Mouse (Mus musculus): ENCODE results near the gene Hes6. TPM values are rescaled to one million over a fixed set of nuclear protein-coding genes. Genes with fewer than 3 reads are reported as not detected.

Hes6 gene
- polyA plus RNA-seq, 1 experiment, result 62.8 TPM

DNA sequence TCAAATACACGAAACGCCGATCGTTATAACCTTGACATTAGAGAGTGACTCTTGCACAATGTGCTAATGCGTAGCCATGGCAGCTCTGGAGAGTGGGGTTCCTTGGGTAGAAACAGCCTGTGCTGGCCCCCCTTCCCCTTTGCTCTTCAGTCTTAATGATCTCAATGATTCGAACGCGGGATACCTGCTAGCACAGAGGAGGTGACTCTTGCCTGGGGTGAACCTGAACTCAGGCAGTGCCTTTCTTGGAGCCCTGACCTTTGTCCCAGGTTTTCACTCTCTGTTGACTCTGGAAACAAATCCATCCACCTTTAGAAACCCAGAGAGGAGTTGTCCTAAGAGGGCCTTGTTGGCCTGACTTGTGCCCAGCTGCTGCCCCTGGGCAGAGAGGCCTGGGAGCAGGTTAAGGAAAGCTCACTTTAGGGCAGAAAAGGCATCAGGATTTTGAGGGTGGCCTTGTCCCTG is 6.8 kb upstream of the Hes6 start:
- no peak for TF ChIP-seq GATA1 (IDR thresholded peaks at IDR 0.05; ENCODE audit: low read length)

DNA sequence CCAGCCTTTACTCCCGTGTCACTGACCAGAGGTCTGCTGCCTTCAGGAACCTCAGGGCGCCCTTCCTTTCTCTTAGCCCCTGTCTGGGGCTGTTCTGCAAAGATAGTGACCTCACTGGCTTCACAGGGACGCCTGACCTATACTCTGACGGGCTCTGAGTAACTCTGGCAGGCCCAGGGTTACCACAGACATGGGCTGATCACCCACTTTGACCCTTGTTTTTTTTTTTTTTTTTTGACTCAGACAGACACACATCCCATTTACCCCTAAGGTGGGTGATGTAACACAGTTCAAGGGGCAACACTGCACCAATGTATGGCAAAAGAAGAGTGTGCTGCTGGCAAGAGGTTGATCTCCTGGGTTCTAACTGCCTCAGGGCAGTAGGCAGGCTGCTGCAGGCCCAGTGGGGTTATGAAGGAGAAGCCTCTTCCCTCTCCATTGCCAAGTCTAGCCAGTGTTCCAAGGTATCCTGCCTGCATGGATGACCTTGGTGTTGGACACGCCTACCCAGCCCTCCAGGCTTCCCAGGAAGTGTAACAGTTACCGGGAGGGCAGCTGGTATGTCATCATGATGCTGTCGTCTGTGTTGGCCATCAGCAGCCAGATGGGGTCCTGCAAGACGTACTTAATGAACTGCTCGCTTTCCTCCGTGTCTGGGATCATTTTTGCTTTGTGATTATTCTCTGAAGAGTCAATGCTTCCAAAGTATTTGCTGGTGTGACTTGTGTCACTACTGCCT is 6.2 kb upstream of the Hes6 start:
- no peak for TF ChIP-seq GATA1 (IDR thresholded peaks at IDR 0.05; ENCODE audit: low read length)

DNA sequence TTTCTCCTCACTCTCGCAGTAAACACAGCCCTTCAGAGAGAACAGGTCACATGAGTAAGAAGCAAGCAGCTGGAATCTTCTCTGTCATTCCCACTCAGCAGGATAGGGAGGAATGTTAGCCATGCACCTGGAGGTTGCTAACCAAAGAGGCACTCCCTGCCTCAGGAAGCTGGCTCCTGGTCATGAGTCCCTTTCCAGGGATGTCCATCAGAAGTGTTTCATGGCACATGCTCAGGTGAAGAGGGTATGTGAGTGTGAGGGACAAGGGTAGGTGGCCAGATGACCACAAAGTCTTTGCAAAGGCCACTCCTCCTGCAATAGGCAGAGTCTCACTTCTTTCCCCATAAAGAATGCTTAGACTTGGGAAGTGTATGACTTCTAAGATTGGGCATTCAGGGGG is 4.2 kb upstream of the Hes6 start:
- TF ChIP-seq GATA1 (IDR thresholded peaks at IDR 0.05; ENCODE audit: low read length), result no peak

DNA sequence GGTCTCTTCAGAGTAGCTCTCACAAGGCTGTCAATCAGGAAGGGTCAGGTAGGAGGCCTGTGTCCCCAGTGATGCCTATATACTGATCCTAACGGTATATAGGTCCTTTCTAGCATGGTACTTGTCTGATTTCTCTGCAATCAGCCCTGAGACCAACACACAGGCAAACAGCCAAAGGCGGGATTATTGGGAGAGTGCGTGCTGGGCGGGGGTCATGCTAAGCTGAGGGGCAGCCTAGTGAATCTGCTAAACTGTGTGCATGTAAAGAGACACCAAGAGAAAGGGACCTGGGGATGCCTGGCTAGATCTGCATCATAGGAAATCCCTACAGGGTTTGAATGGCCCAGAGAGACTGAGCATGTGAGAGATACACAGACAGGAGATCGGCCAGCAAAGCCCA is 1.5 kb upstream of the Hes6 start:
- TF ChIP-seq GATA1 (IDR thresholded peaks at IDR 0.05; ENCODE audit: low read length), result no peak

DNA sequence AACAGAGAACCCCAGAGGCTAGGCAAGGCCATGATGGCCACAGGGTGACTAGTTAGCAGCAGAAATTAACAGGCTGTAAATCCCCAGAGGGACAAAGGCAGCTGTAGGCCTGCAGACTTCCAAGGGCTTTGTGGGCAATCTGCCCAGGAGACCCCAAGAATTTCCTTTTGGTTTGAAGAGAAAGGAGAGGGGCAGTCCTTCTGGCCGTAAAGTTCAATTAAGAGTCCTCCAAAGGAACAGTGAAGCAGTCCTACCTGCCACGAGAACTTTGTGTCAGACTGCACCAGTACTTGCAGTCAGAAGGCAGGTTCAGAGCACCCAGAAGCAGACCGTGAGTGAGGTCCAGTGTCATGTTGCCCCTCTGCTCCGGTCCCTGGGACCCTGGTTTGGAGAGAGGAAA is 1.1 kb upstream of the Hes6 start:
- no peak for TF ChIP-seq GATA1 (IDR thresholded peaks at IDR 0.05; ENCODE audit: low read length)

DNA sequence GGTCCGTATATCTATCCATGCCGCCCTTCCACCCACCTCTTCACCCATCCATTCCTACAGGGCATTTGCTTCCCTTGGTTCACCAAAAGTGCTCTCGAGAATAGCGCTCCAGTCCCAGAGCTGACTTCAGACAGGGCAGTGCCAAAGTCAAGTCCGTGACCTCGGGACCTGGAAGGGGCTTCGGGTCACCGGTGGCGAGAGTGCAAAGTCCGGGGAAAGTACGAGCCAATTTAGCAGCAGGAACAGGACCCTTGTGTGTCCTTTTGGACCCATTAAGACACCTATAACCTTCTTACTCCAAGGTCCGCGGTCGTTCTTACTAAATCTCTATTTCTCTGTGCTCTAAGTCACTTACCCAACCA is 321 bp downstream of the Hes6 start:
- TF ChIP-seq GATA1 (IDR thresholded peaks at IDR 0.05; ENCODE audit: low read length), result no peak

DNA sequence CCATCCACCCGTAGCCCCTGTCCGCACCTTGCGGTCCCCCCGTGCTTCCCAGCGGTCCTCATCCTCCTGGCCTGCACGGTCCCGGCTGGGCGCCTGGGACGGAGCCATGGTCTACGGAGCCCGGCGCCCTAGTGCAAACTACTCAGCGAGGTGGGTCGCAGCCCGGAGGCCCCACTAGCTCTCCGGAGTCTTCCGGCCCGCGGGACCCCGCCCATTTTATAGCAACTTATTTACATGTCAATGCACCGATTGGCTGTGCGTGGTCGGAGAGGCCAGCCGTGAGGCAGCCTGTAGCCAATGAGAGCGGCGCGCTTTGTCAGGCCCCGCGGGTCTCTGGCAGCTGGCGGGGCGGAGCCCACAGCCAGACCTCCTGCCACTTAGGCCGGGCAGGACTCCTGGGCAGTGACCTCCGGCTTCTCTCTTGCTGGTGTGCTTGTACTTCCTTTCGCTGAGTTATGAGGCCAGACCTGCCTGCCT is 770 bp downstream of the Hes6 start:
- no peak for TF ChIP-seq GATA1 (IDR thresholded peaks at IDR 0.05; ENCODE audit: low read length)

DNA sequence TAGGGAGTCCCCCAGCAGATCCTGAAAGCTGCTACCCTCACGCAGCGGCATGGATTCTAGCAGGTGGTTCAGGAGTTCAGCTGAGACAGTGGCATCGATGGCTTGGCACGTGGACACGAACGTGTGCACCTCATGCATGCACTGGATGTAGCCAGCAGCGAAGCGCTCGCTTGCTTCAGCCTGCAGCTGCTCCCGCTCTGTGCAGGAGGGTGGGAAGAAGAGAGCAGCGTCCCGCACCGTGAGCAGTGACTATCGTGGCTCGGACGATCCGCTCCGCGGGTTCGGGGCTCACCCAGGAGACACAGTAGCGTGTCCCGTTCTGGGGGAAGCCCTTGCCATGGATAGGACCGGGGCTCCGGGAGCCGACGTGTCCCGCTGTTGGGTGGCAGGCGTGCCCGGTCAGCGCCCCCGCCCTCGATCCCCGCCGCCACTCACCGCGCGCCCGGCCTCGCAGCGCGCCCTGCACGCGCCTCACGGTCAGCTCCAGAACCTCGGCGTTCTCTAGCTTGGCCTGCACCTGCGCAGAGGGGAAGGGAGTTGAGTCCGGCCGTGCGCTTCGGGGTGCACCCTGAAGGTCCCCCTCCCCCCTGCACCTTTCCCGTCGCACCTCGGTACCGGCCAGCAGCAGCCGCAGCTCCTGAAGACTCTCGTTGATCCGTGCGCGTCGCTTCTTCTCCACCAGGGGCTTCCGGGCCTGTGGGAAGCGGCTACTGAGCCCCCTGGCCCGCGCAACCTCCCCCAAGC is 1.4 kb downstream of the Hes6 start:
- no peak for TF ChIP-seq GATA1 (IDR thresholded peaks at IDR 0.05; ENCODE audit: low read length)

DNA sequence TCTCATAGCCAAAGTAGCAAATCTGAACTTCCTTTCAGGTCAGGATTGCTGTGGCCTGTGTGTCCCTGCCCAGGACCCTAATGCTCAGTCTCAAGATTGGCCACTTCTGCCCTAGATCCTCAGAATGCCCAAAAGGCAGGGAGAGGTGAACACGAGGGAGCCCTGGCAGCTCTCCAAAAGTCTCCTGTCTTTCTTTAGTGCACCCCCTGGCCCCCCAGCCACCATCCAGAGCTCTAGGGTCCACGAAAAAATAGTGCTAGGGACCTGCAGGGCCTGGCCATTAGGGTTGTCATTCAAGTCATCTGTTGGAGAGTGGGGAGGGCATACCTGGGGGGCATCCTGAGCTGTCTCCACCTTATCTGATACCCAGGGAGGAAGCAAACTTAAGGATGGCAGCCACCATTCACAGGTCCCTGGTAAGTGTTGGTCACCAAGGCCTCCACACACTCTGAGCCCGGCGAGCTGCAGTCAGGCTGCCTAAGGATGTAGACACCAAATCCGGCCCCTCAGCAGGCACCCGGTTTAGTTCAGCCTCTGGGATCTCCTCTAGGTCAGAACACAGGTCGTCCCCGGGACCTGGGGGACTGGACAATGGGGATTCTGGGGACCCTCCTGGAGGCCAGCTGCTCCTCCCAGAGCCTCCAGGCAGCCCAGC is 2.1 kb downstream of the Hes6 start:
- no peak for TF ChIP-seq GATA1 (IDR thresholded peaks at IDR 0.05; ENCODE audit: low read length)

DNA sequence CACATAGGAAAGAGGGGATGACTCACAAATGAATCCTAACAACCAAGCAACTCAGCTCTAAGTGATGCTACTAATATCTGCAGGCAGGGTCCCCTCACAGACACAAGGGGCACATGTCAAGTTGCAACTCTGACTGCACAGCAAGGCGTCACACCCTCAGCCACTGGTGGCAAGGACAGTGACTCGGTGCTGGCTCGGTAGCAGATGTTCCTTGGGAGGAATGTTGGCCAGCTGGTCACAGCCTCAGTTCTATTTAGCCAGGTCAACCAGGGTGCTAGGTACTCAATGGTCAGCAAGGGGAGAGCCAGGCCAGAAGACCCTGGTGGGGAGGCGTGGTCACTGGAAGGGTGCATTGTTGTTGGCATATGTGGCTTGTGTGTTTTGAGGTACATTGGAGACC is 6.0 kb downstream of the Hes6 start:
- TF ChIP-seq GATA1 (IDR thresholded peaks at IDR 0.05; ENCODE audit: low read length), result no peak

DNA sequence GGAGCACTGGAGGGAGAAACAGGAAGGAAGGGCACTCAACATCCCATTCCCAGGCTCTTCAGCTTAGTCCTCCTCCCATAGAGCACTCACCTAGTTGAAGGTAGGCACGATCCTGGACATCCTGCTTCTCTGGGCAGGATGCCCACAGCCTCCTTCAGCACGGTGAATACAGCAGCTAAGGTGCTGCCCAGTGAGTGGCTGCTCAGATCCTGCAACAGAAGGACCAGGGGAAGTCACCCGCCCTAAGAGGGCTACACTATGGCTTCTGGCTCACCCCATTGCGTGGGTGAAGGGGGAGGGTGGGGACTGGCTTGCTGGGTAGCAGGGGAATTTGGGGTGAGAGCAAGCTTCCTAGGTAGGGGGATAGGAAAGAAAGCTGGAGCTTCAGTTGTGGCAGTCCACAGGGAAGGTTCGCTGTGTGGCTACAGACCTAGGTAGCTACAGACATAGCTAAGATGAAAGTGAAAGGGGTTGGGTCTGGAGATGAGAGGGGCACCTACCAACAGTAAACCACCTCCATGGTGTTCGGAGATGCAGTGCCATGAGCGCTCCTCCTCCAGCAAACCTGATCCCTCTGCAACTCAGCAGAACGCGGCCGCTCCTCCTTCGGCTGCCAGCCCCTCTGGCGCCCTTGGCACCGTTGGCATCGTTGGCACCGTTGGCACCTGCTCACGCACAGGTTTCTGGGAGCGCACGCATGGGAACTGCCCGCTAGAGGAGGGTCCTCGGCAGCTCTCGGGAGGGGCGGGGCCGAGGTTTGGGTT is 8.2 kb downstream of the Hes6 start:
- no peak for TF ChIP-seq GATA1 (IDR thresholded peaks at IDR 0.05; ENCODE audit: low read length)

DNA sequence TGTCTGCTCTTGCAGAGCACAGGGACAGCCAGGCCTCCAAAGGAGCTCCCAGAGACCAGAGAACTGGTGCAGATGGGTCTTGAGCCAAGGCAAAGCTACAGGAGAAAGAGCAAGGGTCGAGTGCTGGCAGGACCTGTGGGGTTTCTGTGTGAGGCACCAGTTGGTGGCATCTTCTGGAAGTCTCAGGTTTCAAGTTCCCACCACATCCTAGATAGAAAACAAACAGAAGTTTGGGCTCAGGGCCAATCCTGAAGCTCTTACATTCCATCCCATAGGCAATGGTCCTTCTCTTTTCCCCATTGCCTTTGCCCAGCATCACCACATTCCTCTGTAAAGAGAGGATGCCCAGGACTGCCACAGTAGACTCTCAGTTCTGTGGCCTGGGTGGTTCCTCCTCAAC is 8.9 kb downstream of the Hes6 start:
- TF ChIP-seq GATA1 (IDR thresholded peaks at IDR 0.05; ENCODE audit: low read length), result no peak

DNA sequence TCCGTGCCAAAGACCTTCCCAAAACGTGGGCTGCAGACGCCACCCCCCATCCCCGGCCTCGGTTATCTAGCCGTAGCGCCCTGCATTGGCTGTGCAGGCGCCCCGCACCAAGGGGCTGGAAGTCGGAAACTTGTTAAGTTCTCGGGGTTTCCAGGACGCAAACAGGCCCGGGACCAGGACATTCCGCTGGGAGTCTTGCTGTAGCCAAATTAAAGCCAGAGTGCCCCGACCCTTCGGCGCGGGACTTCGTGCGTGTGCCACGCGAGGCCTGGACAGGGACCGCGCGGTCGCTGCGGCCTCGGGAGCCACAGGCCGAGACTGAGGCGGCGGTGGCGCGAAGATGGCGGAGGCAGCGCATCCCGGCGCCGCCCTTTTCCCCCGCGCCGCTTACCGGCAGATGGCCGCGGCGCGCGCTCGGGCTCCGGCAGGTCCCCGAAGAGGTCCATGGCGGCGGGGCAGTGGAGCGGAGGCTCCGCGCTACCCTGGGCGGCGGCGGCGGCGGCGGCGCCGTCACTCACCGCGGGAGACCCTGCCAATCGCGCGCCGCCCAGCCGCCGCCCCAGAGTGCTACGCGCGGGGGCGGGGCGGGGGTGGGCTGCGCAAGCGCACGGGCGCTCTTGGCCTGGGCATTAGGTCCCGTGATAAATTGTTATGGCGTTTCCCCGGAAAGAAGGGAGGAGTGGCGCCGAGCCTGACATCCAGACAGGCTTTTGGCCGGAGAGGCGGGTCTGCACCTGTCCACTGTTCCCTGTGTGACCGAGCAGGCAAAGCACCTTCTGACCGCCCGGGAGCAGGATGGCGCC is 15.4 kb downstream of the Hes6 start, which contains the start of gene Ilkap:
Gene Ilkap, minus strand, starts transcription at position 556 of the 803 bp plus-strand sequence.
- no peak for TF ChIP-seq GATA1 (IDR thresholded peaks at IDR 0.05; ENCODE audit: low read length)

DNA sequence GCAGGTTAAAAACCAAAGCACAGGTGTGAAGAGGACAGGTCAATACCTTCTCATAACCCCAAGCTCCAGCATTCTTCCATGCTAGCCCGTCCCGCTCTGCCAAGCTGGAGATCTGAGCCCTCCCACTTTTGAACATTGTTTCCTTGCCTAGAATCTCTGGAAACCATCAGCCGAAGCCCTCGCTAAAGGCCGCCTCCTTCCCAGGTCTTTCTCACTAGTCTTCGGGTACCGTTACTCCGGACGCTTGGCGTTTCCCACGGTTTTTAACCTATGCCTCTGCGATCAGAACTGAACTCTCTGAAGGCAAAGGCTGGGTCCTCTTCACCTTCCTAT is 15.9 kb downstream of the Hes6 start:
- TF ChIP-seq GATA1 (IDR thresholded peaks at IDR 0.05; ENCODE audit: low read length), result no peak

DNA sequence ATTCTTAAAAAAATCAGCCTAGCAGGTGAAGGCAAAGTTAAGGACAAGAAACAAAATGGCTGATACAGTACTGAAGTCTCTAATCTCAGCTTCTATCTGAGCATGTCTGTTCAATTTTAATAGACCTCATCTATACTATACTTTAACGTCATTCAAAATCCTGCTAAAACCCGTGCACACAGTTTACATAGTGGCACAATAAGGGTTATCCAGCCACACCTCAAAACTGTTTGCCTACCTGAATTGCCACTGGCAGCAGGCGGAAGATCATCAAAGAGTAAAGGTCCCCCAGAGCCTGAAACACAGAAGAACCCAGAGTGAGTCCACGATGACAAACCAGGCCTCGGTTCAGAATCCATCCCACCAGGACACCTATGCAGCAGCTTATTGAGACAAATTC is 23.5 kb downstream of the Hes6 start:
- no peak for TF ChIP-seq GATA1 (IDR thresholded peaks at IDR 0.05; ENCODE audit: low read length)

Data from G1E-ER4 (cell line).